Mouse (Mus musculus) ES-Bruce4 (cell line): ENCODE measurements around the gene Gpr45. TPM values are rescaled to one million over a fixed set of nuclear protein-coding genes. Genes with fewer than 3 reads are reported as not detected.

Experiments used
- H3K27ac ChIP-seq: 2 replicates; pipeline ENCODE4 v1.5.1; 2012; ENCODE audit warnings: low read length, inconsistent platforms; ENCODE audit not compliant: insufficient read depth
- H3K27me3 ChIP-seq: 2 replicates; pipeline ENCODE4 v1.6.1; 2012; ENCODE audit warnings: mild to moderate bottlenecking, low read length, inconsistent platforms; ENCODE audit not compliant: control insufficient read depth, poor library complexity, insufficient read depth, severe bottlenecking
- H3K36me3 ChIP-seq: 2 replicates; pipeline ENCODE4 v1.6.1; 2012; ENCODE audit warnings: inconsistent platforms, mild to moderate bottlenecking, low read length, moderate library complexity; ENCODE audit not compliant: control insufficient read depth, poor library complexity, insufficient read depth, severe bottlenecking
- H3K4me1 ChIP-seq: one replicate; pipeline ENCODE4 v1.8.1; 2011; ENCODE audit warnings: low read length; ENCODE audit not compliant: control insufficient read depth, insufficient read depth
- H3K4me3 ChIP-seq: 2 replicates; pipeline ENCODE4 v1.5.1; 2011; ENCODE audit warnings: low read depth, mild to moderate bottlenecking, low read length
- H3K9ac ChIP-seq: 2 replicates; pipeline ENCODE4 v1.6.1; 2012; ENCODE audit warnings: low read depth, mild to moderate bottlenecking, inconsistent platforms; ENCODE audit not compliant: poor library complexity, severe bottlenecking
- H3K9me3 ChIP-seq: replicated peaks from 2 replicates; pipeline ENCODE4 v1.6.1; 2012; ENCODE audit warnings: mild to moderate bottlenecking, low read length, inconsistent platforms; ENCODE audit not compliant: control insufficient read depth, poor library complexity, insufficient read depth, severe bottlenecking
- CTCF ChIP-seq: IDR thresholded peaks from one replicate; pipeline ENCODE4 v1.8.1; 2011; ENCODE audit warnings: low read depth, low read length
- EP300 ChIP-seq: IDR thresholded peaks from 2 replicates; pipeline ENCODE4 v1.6.1; 2011; ENCODE audit warnings: low read depth, low read length; ENCODE audit not compliant: insufficient read depth
- POLR2A ChIP-seq: IDR thresholded peaks from one replicate; pipeline ENCODE4 v1.8.1; 2011; ENCODE audit warnings: low read length; ENCODE audit not compliant: insufficient read depth
- polyA plus RNA-seq: library from polyadenylated mRNA; stranded (reverse); fragments of >200 nt; gene quantifications from 2 replicates; pipeline ENCODE4 v1.2.4, GENCODE M21; 2011; ENCODE audit warnings: low read depth; ENCODE audit not compliant: missing spikeins, insufficient read depth, insufficient read length

Gpr45 gene
- polyA plus RNA-seq, 1 experiment = 0.42 TPM

DNA sequence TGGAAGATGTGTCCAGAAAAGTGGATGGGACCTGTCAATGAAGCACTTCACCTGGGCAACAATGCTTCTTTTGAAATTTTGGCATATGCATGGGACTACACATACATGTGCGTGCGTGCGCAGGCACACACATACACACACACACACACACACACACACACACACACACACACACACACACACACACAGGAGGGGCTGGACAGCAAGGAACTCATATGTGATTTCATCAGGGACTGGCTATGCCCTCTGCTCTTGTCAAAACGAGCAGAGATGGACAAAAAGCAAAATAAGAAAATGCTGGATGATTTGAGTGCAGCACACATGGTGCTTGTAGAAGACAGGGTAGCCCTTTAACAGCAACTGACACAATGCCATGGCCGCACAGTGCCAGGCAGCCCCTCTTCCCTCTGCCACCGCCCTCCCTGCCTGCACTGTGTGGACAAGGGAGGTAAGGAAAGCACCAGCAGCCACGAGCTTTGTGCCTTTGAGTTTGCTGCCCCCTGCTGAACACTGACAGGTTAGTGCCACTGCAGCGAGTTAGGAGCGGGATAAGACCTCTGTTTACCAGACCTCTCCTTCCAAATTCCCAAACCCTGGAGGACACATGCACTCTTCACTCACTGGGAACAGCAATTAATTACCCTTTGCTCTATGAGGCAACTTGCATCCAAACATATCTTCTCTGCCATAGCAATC lies 113.1 kb downstream of the Gpr45 start:
- H3K27me3 ChIP-seq = no peaks in the 10 kb centered on the region
- no peaks in the 10 kb centered on the region for H3K9me3 ChIP-seq
- no peaks in the 10 kb centered on the region for H3K36me3 ChIP-seq
- H3K9ac ChIP-seq = no peak overlapping the region
- TF ChIP-seq EP300 = 0 out of 2 replicates have a peak, but pooled peaks have one; percentile 23
- no peak for TF ChIP-seq POLR2A
- peak; percentile 91 for TF ChIP-seq CTCF
- H3K27ac ChIP-seq = no peak overlapping the region
- no peak overlapping the region for H3K4me3 ChIP-seq
- no peaks in the 10 kb centered on the region for H3K4me1 ChIP-seq

DNA sequence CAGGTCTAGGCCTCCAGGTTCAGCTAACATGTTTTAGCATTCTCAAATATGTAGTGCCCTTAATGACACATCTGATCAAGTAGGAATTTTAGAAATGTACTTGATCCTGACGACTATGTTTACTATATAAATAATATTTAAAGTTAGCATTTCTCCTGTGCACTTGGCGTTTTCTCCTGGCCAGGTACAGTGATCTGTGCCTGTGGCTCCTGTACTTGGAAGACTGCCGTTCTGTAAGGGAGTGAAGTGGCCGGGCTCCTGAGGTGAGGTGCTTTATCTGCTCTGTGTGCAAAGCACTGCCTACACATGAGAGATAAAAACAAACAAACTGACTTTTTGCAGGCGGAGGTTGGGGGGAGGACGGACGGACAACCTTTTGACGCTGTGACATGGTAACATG lies 113.9 kb downstream of the Gpr45 start:
- Histone ChIP-seq H3K9me3 (no peaks in the 10 kb centered on the region), H3K4me1 (no peaks in the 10 kb centered on the region), H3K36me3 (no peaks in the 10 kb centered on the region), H3K4me3 (no peak overlapping the region), H3K9ac (no peak overlapping the region), H3K27ac (no peak overlapping the region), H3K27me3 (no peaks in the 10 kb centered on the region)
- no peak for TF ChIP-seq POLR2A
- TF ChIP-seq EP300 = no peak

DNA sequence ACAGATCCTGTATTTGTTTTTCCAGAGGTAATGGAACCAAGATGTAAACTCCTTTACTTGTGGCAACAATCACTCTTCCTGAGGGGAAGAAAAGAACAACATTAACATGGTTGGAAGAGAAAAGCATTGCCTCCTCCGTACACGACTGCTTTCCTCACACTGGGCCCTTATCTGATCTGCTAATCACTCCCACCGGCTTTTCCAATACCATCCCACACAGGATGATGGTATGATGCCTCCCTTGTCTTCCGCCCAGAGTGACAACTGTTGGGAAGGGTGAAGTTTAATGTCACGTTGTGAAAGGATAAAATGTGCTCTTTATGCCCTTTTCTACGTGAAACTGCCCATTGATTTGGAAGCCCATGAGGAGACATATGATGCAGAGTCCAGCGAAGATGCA lies 114.9 kb downstream of the Gpr45 start:
- no peaks in the 10 kb centered on the region for H3K27me3 ChIP-seq
- H3K4me3 ChIP-seq = no peak overlapping the region
- H3K9ac ChIP-seq = no peak overlapping the region
- no peaks in the 10 kb centered on the region for H3K36me3 ChIP-seq
- no peak for TF ChIP-seq EP300
- TF ChIP-seq CTCF = no peak
- TF ChIP-seq POLR2A = no peak
- H3K27ac ChIP-seq = no peak overlapping the region
- H3K4me1 ChIP-seq = no peaks in the 10 kb centered on the region
- no peaks in the 10 kb centered on the region for H3K9me3 ChIP-seq

- H3K4me1 ChIP-seq = no peaks in the 10 kb centered on the region
Measured at GRCm38 (mm10) chr1:43070726-43071125, 118.1 kb downstream of the Gpr45 start.

DNA sequence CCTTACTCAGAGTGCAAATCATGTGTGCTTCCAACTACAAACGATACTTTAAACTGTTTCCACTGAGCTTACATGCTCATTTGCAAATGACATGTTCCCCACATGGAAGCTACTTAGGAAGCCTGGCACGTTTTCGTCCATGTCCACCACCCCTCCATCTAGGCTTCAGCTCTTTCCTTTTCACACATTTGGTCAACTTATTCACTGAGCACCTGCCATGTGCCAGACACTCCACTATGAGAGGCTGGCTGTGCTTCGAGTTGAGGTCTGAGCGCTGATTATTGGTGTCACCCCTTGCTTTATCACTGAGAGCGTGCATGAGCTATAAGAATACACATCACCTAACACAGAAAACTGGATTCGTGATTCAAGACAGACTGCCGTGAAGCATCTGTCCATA lies 119.4 kb downstream of the Gpr45 start:
- no peaks in the 10 kb centered on the region for H3K36me3 ChIP-seq

More at GRCm38 (mm10) chr1:43070726-43071125, 118.1 kb downstream of the Gpr45 start:
- H3K9me3 ChIP-seq = no peaks in the 10 kb centered on the region
- no peak overlapping the region for H3K27ac ChIP-seq
- H3K27me3 ChIP-seq = no peaks in the 10 kb centered on the region
- no peak overlapping the region for H3K4me3 ChIP-seq
- H3K36me3 ChIP-seq = no peaks in the 10 kb centered on the region
- H3K9ac ChIP-seq = no peak overlapping the region
- TF ChIP-seq CTCF (no peak), POLR2A (no peak), EP300 (no peak)

GRCm38 (mm10) chr1:43072561-43072960 lies 119.9 kb downstream of the Gpr45 start:
- Histone ChIP-seq H3K4me1 (no peaks in the 10 kb centered on the region), H3K36me3 (no peaks in the 10 kb centered on the region)
- no peak for TF ChIP-seq EP300
- TF ChIP-seq POLR2A = no peak
- TF ChIP-seq CTCF = no peak

More for the DNA sequence above, 119.4 kb downstream of the Gpr45 start:
- TF ChIP-seq CTCF (no peak), EP300 (no peak), POLR2A (no peak)
- Histone ChIP-seq H3K4me1 (no peaks in the 10 kb centered on the region), H3K4me3 (no peak overlapping the region), H3K27ac (no peak overlapping the region), H3K27me3 (no peaks in the 10 kb centered on the region), H3K9me3 (no peaks in the 10 kb centered on the region), H3K9ac (no peak overlapping the region)

More at GRCm38 (mm10) chr1:43072561-43072960, 119.9 kb downstream of the Gpr45 start:
- no peak overlapping the region for H3K4me3 ChIP-seq
- H3K27ac ChIP-seq = no peak overlapping the region
- H3K27me3 ChIP-seq = no peaks in the 10 kb centered on the region
- H3K9ac ChIP-seq = no peak overlapping the region
- no peaks in the 10 kb centered on the region for H3K9me3 ChIP-seq
